Mouse (Mus musculus): ENCODE measurements at regions not wholly inside any gene's neighbourhood (a gene's known extent, or its start where the extent isn't known, plus 50 kb on each side); places are given as distances from the start of the nearest gene placed in this dataset.
"Not testable (repeated sequence)": the region's sequence is repeated elsewhere in the genome, so short reads cannot be mapped to it uniquely, and the experiment has no call there.

DNA sequence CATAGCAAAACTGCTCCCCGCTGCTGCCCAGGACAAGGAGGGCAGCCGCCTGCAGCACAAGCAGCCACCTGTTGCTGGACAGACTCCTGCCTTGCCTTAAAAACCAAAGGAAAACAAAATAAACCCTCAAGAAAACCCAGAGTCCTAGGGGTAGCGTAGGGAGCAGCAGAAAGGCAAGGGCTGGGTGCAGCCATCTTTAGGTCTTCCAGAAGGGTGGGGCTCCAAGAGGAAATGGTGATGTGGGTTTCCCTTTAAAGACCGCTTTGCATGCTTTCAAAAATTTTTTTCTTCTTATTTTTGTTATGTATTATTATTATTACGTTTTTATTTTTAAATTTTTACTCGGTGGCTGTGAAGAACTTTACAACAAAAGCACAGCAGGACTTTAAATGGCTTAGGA, 300.1 kb downstream of the Vrk1 start:
- ATAC-seq, result peak; percentile 53

DNA sequence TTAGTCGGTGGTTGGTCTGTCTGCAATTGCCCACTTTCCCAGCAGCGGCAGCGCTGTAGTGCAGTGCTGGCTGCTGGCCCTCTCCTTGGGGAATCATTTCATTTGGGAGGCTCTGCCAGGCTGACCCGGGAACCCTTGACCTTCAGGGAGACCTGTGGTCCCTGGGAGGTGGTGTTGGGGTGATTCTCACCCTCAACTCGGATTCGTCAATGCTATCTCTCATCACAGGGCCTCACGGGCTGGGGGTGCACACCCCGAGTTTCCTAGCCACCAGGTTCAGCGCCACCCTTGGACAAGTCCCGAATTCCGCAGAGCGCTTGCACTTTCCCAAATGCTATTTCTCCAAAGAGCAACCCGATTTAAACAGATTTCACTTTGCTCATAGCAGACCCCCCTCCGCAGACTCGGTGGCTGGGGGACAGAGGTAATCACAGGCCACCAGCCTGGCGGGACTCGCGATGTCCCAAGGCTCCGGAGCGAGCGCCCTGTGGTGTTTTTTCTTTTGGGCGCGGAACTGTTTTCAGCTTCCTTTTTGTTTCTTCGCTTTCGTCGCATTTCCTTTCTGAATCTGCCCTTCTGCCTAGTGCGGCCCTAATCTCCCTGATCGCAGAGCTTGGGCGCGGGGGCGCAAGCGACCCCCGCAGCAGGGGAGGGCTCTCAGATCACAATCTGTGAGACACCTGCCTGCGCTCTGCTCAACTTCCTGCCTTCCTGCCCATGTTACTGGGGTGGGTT, 300.7 kb downstream of the Vrk1 start:
- ATAC-seq, result peak; percentile 60

DNA sequence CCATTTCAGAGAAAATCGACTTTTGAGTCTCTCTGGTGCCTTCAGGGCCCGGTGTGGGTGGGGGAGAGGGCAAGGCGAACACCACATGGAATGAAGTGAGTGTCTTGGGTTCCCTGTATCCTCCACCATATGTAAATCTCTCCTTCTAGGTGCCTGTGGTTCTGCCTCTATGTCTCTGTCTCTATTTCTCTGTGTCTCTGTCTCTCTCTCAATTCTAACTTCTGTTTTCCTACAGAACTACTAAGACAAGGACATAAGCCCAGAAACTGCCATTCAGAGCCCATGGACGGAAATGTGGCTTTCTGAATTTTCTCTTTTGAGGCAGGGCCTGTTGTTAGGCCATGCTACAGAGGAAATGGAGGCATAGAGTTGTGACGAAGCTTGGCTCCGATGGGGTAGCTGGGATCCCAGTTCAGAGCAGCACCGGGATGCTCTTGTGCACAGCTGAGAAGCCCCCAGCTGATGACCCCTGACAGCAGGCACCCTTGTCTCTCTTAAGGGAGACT, 301.3 kb downstream of the Vrk1 start:
- peak; percentile 20 for ATAC-seq

DNA sequence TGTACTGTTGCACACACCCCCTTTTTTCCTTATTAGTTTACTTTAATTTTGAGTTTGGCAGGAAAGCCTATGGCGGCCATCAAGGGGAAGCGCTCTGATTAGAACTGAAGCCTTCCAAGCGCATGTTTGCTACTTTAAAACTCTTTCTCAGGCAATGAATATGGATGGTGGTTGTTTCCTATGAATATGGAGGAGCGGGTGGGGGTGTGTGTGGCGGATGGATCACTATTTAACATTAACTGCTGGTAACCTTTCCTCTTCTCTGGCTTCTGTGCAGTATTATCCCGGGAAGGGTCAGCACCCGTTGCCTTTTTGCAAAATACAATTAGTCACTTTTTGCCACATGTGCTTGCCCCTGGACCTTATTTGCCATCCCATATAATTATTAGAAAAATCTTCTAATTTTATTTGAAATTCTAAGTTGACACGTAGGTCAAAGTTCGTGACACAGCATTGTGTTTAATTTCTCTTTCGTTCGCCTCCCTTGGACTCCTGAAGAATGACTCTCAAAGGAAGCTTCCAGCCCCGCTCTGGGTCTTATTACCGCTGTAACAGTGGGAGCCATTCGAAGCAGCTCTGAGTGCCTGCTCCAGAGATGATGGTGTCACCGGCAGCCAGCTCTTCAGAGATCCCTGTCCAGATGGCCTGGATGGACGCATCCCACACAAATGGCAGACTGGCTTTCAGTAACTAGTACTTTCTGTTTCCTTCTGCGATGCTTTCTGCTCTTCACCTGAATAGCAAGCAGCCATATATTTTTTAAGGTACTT, 302.0 kb downstream of the Vrk1 start:
- ATAC-seq, result no peak

DNA sequence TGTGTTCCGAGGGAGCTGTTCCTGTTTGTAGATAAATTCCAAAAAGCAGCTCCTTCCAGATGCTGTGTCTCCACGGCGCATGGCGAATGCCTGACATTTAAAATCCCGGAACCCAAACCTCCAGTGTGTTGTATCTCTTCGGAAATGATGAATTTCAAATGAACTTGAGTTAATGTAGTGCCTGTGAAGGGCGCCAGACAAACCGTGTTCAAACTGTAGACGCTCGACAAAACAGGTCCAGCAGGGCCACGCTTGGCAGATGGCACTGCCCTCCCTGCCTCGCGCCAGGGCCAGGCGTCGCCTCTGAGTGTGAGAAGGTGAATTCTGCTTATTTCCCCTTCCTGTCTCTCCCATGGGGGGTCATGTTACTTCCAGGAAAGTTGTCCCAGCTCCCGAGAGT, 307.7 kb downstream of the Vrk1 start:
- no peak for ATAC-seq

DNA sequence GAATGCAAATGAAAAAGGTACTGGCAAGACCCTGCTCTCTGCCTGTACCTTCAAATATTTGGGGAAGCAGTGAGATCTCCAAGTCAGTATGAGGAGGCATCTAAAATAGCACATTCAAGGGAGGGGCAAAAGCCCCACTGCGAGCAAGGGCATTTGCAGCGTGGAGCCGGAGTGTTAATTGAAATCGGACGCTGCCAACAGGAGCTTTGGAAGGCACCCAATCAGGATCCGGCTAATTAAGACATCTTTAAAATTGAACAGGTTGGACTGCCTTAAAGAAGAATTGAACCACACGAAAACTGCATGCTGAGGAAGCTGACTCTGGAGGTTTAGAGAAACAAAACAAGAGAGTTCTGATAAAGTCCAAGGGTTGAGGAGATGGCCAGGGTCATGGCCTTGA, 311.5 kb downstream of the Vrk1 start:
- no peak for ATAC-seq

DNA sequence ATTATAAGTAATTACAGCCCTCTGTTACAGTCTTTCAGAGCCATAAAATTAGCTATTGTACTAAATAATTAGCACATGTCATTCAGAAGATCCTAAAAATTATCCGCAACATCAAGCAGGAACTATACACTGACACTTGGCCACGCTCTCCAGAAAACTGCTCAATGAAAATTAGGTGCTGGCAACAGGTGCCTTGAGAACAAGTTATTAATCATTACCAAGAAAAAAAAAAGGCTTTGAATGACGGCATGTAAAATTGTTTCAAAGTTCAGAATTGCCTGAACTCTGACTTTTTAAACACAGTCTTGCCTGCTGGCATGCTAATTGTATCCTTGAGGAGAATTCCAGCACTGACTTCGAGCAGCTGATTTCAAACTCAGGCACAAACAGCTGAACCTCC, 316.6 kb downstream of the Vrk1 start:
- ATAC-seq, result no peak

DNA sequence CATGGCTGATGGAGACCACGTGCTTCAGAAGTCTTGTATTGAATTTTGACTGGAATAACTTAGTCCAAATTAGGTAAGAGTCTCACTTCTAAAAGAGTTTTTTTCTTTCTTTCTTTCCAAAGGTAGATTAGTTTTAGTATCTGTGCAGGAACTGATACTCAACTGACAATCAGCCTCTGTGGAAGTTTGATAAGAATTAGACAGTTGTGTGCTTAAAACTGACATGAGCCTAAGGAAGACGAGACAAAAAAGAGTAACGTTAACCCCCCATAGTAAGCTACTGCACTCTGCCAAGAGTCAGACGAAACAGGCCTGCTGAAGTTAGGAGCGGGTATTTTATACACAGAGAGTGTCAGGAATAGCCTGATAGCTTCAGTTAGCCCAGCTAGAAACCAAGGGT, 317.3 kb downstream of the Vrk1 start:
- no peak for ATAC-seq

DNA sequence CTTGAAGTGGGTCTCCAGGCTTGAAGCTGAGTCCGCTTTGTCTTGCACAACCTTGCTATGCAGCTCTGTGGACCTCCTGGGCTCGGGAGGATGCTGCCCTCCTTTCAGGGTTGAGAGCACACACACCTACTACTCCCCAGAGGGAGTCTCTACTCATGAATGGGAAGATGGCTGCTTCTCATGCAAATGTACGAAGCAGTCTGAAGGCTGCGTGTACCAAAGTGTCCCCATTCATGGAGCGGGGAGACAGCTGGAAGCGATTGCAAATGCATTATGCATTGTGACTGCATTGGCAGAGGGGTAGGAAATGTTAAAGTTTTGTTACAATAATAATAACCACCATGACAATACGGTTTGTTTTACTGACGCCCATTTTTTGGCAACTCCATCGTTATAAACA, 347.8 kb downstream of the Vrk1 start:
- ATAC-seq, result no peak

DNA sequence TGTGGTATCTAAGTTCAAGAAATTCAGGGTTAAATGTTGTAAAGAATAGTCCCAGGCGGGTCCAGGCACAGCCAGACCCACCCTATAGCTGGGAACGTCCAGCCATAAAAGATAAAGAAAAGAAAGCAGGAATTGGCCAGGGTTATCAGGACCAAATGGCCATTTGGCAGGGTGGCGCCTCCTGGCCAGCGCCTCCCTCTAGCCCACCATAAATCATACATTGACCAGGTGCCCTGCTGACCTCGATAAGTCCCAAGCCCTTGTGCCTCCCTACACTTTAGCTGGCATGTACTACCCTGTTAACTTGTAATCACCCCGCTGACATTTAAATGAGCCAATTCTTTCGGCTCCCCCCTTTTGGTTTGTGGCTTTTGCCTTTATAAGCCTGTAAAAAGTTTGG, 351.6 kb downstream of the Vrk1 start:
- not testable (repeated sequence) for ATAC-seq

DNA sequence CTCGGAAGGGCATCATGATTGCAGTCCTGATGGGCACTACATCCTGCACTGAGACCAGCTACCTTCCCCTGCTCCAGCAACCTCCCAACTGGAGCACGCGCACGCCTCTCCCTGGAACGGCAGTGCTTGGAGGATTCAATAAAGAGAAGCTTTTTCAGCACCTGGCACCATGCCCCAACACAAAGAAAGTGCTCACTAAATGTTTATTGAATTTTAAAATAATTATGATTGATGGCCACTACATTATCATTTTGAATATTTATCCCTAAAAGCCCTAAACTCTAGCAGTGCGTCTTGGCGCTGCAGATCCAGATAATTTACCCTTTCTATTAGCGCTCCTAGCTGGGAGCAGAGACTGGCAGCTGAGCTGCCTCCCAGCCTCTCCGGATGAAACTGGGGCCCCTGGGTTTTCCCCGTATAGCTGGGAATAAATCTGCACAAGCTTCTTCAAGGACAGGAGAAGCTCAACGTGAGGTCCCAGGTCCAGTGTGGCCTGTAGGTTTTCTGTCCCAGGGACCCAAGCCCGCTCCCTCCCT, 364.9 kb downstream of the Vrk1 start:
- no peak for ATAC-seq

DNA sequence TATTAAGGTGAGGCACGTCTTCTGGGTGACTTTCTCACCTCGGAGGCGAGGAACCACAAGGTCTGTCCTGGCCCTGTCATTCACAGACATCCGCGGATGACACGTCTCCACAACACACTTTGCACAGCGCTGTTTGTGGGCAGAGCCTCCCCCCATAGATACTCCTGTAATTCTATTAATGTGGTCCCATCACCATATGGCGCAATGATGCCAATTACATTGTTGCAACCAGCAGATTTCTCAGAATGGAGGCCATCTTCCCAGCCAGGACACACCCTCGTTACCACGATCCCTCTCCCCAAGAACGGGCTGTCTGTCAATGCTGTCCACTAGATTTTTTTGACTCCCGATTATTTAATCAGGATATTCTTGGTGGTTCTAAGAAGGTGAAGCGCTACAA, 365.9 kb downstream of the Vrk1 start:
- no peak for ATAC-seq

DNA sequence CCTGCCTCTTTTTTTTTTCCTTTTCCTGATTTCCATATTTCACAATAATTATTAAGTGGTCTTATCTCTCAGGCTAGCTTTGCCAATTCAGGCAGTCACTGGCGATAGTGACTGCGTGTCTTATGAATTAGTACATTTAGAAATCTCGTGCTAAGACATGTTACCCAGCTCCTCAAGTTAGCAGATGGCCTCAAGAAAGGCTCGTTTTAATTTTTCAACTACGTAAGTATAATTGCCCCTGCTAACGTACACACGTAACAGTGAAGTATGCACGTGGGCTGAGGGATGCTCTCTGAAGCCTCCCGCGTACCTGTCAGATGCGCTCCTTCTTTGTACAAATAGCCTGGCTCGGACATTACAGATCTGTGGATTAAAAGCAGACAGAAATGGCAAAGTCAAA, 366.8 kb downstream of the Vrk1 start:
- ATAC-seq, result no peak

DNA sequence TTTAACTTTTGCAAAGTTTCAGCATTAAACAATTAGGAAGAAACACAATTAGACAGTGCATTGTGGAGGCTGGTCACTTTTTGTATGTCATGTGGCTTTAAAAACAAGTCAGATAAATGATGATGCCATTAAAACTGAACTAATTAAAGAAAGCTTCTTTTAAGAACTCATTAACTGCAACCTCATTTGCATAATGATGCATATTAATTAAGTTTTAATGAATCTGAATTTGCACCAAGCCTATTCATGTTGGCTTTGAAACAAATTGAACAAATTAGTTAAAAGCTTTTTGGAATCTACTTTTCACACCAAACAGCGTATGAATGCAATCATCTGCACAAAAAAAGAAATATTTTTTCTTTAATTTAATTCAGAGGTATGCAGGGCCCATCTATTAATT, 367.3 kb downstream of the Vrk1 start:
- no peak for ATAC-seq

DNA sequence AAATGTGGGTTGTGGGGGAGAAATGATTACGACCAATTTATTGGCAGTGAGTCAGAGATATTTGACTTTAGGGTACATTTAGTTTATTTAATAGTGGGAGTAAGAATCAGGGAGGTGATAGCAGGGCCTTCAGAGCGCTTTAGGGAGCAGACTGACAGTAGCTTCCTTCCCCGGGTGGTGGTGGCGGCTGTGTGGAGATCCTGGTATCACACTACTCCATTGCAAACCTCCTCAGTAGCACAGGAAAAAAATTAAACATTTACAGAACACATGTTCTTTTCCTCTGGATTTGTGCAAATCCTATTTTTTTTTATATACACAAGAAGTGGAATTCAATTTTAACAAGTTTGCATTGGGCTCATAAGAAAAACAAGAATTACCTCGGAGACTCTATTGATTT, 367.7 kb downstream of the Vrk1 start:
- no peak for ATAC-seq

DNA sequence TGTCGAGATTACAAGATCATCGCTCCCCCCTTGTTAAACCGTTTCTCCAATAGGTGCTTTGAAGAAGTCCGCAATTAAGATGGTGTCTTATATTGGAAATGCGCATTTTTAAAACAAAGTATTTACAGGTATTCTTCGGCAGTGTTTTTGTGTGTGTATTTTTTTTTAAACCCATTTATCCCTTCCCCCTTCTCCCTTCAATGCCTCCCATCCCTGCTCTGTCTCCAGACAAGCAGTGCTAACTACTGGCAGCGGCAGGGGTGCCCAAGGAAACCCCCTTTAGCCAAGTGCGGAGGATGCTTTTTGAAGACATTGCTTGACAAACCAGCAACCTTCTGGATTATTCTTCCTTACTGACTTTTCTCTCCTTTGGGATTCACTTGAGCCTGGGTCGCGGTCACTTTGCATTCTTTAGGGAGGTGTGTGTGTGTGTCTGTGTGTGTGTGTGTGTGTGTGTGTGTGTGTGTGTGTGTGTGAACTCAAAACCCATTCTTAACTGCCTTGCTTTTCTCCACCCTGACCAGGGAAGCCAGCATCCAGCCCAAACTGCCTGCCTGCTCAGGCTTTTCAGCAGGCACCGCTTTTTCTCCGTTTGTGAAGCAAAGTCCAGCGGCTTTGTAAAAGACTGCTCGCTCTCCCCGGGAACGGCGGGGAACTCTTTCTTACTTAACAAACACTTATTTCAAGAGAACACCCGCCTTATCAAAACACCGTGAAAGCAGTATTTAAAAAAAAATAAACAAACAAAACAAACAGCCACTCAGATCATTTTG, 368.5 kb downstream of the Vrk1 start:
- ATAC-seq, result no peak

DNA sequence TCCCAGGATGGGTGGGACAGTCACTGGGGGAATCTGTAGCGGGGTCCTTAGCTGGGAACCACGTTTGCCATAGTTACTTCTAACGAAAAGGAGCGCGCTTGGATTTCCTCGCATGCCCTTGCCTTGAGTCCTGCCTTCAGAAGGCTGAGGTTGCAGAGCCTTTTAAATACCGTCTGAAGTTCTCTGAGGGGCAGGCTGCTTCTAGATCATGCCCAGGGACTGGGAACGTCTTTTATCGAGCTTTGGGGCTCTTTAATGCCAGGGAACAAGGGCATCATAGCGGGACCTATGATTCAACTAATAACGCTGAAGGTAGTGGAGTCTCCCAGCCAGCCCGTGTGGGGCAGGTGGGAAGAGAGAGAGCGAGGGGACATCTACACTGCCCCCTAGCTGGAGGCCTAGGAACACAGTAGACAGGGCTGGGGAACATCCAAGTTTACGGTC, 369.1 kb downstream of the Vrk1 start:
- no peak for ATAC-seq

DNA sequence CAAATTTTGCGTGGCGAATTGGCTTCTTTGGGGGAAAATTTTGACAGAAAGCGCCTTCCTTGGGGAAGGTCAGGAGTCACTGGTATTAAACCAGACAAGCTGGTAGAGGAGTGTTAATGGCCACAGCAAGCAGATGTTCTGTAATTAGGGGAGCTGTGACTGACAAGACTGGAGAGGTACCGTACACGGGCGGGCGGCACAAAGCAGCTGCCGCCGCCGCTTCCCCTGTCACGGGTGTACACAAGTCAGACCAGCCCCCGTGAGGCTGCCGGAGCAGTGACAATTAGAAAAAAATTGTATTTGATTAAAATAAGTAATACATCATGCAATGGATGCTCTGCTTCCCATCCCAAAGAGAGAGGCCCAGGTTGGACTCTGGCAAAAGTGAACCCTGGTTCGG, 369.8 kb downstream of the Vrk1 start:
- no peak for ATAC-seq

DNA sequence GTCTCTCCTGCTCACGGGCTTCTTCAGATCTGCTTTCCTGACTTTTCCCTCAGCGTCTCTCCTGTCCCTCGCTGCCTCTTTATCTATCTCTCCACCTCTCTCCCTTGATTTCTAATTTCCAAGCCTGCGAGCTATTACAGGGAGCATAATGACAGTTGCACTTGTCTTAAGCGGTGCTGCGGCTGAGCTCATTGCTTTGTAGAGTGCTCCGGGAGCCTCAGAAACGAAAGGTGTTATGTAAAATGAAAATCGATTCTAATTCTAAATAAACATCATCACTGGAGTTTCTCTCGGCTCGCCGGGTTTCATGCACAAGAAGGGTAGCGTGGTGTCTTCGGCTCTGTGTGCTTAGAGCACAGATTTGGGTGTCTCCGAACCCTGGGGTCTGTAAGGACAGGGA, 371.8 kb downstream of the Vrk1 start:
- ATAC-seq, result no peak

DNA sequence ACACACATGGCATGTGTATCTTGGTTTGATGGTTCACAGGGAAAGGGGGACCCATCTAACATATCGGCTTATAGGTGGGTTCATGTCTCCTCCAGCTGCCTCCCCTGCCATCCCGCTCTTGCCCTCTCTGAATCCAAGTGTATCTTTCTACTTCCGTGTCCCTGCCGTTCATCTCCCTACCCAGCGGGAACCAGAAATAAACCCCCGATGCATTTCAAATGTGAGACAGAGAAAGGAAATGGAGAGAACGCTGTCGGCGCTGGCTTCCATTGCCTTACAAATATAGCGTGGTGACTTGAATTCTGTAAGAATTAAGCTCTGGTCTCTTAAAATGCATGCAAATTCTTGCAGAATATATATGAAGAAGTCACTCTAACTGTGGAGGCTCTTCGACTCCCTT, 379.2 kb downstream of the Vrk1 start:
- ATAC-seq, result no peak

DNA sequence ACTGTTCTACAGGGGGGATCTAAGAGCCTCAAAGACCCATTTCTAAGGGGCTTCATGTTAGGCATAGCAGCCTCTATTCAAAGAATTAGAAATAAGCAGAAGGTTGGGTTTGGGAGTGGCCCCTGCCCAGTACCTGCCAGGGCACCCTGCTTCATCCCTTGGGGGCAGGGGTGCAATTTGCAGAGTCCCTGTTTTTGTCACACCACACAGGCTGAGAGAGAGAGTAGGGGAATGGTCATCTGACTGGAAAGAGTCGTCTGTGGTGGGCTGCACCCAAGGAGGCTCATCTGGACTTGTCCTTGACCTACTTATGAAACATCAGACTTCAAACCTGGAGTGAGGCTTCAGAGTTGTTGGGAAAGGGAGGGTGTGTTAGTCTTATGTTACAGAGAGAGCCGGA, 382.3 kb downstream of the Vrk1 start:
- ATAC-seq, result no peak

DNA sequence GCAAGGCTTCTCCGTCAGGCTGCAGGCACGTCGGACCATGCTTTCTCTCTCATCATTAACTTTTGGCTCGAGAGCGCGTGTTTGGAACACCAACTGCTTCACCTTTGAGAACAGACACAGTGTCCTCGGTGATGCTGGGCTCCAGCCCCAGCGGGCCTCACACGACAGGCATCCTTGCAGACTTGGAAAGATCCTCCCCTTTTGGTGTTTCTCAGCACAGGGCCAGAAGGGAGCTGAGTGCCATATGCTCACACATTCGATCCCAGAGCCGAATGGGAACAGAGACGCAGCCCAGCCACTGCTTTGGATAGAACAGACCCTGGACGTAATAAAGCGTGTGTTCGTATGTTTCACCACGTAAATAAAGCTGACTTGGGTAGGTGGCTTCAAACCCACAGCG, 389.1 kb downstream of the Vrk1 start:
- no peak for ATAC-seq

DNA sequence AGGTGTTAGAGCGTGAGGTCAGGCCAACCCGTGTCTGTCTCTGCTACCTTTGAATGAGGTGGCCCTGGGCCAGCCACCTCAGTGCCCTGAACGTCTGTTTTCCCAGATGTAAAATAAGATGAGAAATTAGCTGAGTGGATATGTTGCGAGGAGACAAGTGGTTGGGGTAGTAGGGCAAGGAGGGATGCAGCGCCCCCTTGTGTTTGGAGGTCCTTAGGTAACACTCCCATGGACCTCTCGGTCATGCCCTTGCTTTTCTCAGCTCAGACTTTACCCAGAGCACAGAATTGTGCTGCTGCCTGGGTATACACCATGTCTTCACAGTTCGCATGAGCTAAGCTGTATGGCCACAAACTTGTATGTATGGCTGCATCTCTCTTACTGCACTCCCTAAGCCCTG, 401.0 kb downstream of the Vrk1 start:
- ATAC-seq, result no peak
